ENCODE assay signal across 24 mouse cellular contexts in genomic region chr5:65357771-65358170, GRCm38 (mm10). TPM values are rescaled to one million over a fixed set of nuclear protein-coding genes. Genes with fewer than 3 reads are reported as not detected.
"Had no signal": no experiment of that assay in that cellular context is flagged by ENCODE, and none has a peak within 500 bp of the region (broad histone marks: within the 10 kb centered on the region; RNA-seq: fewer than 3 reads in every experiment).

No protein-coding gene starts in this region.

- H3K27me3 ChIP-seq: liver, embryonic 13.5 days; midbrain, embryonic 13.5 days; neural tube, embryonic 13.5 days; stomach, embryonic 15.5 days had no signal

- H3K4me1 ChIP-seq: midbrain, embryonic 10.5 days; midbrain, embryonic 13.5 days; neural tube, embryonic 13.5 days; stomach, embryonic 15.5 days had no signal

- H3K4me2 ChIP-seq: liver, embryonic 13.5 days; midbrain, embryonic 13.5 days; neural tube, embryonic 13.5 days; stomach, embryonic 15.5 days had no signal

- DNase-seq: kidney, adult 18-20 months; kidney, adult 9 months; kidney, postnatal 14 days; kidney, postnatal 4 days; liver, embryonic 13.5 days; lung, adult 2 months; lung, postnatal 14 days; lung, postnatal 4 days; retina, postnatal 1 day; right cerebral cortex, postnatal 25 days; spleen, adult 18-20 months; thymus, adult 18-20 months; thymus, postnatal 14 days; thymus, postnatal 4 days had no signal

- H3K4me3 ChIP-seq: left cerebral cortex, adult 2 months; liver, embryonic 13.5 days; megakaryocyte, embryonic 14.5 days; midbrain, embryonic 10.5 days; midbrain, embryonic 13.5 days; myocyte; neural tube, embryonic 13.5 days; stomach, embryonic 15.5 days had no signal

- H3K9ac ChIP-seq: liver, embryonic 13.5 days; midbrain, embryonic 13.5 days; neural tube, embryonic 13.5 days; stomach, embryonic 15.5 days had no signal

- H3K27ac ChIP-seq: left cerebral cortex, adult 2 months; midbrain, embryonic 10.5 days; midbrain, embryonic 13.5 days; neural tube, embryonic 13.5 days; stomach, embryonic 15.5 days had no signal

- H3K36me3 ChIP-seq: liver, embryonic 13.5 days; midbrain, embryonic 10.5 days; midbrain, embryonic 13.5 days; neural tube, embryonic 13.5 days; stomach, embryonic 15.5 days had no signal

- H3K9me3 ChIP-seq: liver, embryonic 13.5 days; midbrain, embryonic 10.5 days; stomach, embryonic 15.5 days had no signal

- ATAC-seq: midbrain, embryonic 13.5 days; midbrain, embryonic 16.5 days had no signal

RNA-seq across cellular contexts. Expression of gene Klb, which starts 9.7 kb away (rescaled TPM):
- total RNA-seq: monocyte, adult 5-6 weeks; neutrophil, adult 5-6 weeks had no signal
